Mouse (Mus musculus) heart, embryonic 11.5 days (tissue): ENCODE measurements around the gene Ifngr1. TPM values are rescaled to one million over a fixed set of nuclear protein-coding genes. Genes with fewer than 3 reads are reported as not detected.
"Not testable (repeated sequence)": the region's sequence is repeated elsewhere in the genome, so short reads cannot be mapped to it uniquely, and the experiment has no call there.

Source experiments
- ATAC-seq: fragments of 200-750 bp; cut with Nextera tagmentation; replicated peaks from 2 replicates; pipeline ENCODE4 v1.8.0; 2017; ENCODE audit warnings: moderate library complexity; ENCODE audit not compliant: insufficient number of reproducible peaks, low FRiP score, low TSS enrichment
- H3K27ac ChIP-seq: fragments of 300-500 bp; sonication (generic); 2 replicates; pipeline ENCODE4 v1.5.1; 2014; ENCODE audit warnings: mild to moderate bottlenecking, low read depth, low read length
- H3K27me3 ChIP-seq: fragments of 300-500 bp; sonication (generic); 2 replicates; pipeline ENCODE4 v1.6.1; 2014; ENCODE audit warnings: mild to moderate bottlenecking, low read length, mixed read lengths; ENCODE audit not compliant: control insufficient read depth, insufficient read depth
- H3K36me3 ChIP-seq: fragments of 300-500 bp; sonication (generic); 2 replicates; pipeline ENCODE4 v1.6.1; 2014; ENCODE audit warnings: mild to moderate bottlenecking, low read length, moderate library complexity, mixed read lengths; ENCODE audit not compliant: control insufficient read depth, insufficient read depth
- H3K4me1 ChIP-seq: fragments of 300-500 bp; sonication (generic); 2 replicates; pipeline ENCODE4 v1.6.1; 2014; ENCODE audit warnings: low read length; ENCODE audit not compliant: control insufficient read depth, insufficient read depth
- H3K4me2 ChIP-seq: fragments of 300-500 bp; sonication (generic); 2 replicates; pipeline ENCODE4 v1.6.1; 2014; ENCODE audit warnings: mild to moderate bottlenecking, moderate library complexity
- H3K4me3 ChIP-seq: fragments of 300-500 bp; sonication (generic); 2 replicates; pipeline ENCODE4 v1.5.1; 2014; ENCODE audit warnings: low read depth, low read length
- H3K9ac ChIP-seq: fragments of 300-500 bp; sonication (generic); 2 replicates; pipeline ENCODE4 v1.6.1; 2014; ENCODE audit warnings: mild to moderate bottlenecking, low read depth, low read length, moderate library complexity
- H3K9me3 ChIP-seq: fragments of 300-500 bp; sonication (generic); replicated peaks from 2 replicates; pipeline ENCODE4 v1.6.1; 2016; ENCODE audit warnings: low read length; ENCODE audit not compliant: control insufficient read depth
- WGBS: fragments of 180-500 bp; shearing (Covaris S2); extraction: QIAGEN DNeasy Blood & Tissue Kit; methylation state at CpG from one replicate; pipeline ENCODE4 v1.1.7; 2014; ENCODE audit not compliant: insufficient replicate concordance; 5-methylcytosine and 5-hydroxymethylcytosine counted together
- polyA plus RNA-seq: library from polyadenylated mRNA; unstranded; fragments of >200 nt; fragmentation: Nextera tagmentation; extraction: Ambion mirVana; gene quantifications from 2 replicates; pipeline ENCODE4 v1.2.1, GENCODE M21; 2014

Ifngr1 gene
- polyA plus RNA-seq, 1 experiment from 2014 or later = 35.0 TPM

DNA sequence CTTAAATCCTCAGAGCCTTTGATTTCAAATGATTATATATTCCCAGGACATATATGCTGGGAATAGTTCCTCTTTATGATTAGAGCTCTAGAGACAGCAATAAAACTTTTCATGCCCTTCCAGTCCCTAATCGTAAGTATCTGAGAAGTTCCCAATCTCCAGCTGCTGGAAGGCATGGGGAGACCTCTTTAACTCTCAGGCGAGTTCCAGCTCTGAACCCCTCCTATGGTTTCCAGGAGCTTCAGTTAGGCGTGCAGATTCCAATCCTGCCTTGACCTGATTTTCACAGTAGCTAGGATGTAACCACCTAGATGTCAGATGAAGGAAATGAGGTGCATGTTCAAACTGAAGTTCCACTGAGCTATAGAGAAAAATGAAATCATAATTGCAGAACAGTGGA is 807 bp downstream of the Ifngr1 start:
- no peak for ATAC-seq
- no peaks in the 10 kb centered on the region for H3K36me3 ChIP-seq
- H3K9ac ChIP-seq = peak overlapping the region; percentile 92
- H3K4me2 ChIP-seq = peak overlapping the region; percentile 76
- peaks cover 12% of the 10 kb centered on the region for H3K4me1 ChIP-seq
- peak overlapping the region; percentile 76 for H3K4me3 ChIP-seq
- H3K27ac ChIP-seq = peak overlapping the region; percentile 84
- WGBS = 5% methylated on average over 3 of the region's 3 CpGs
- no peaks in the 10 kb centered on the region for H3K9me3 ChIP-seq
- no peaks in the 10 kb centered on the region for H3K27me3 ChIP-seq

GRCm38 (mm10) chr10:19593296-19593695 is 1.5 kb downstream of the Ifngr1 start:
- ATAC-seq = no peak
- H3K9me3 ChIP-seq = no peaks in the 10 kb centered on the region
- H3K9ac ChIP-seq = no peak overlapping the region
- H3K27me3 ChIP-seq = no peaks in the 10 kb centered on the region
- 78% methylated on average over 3 of the region's 3 CpGs for WGBS
- H3K27ac ChIP-seq = no peak overlapping the region
- H3K4me3 ChIP-seq = no peak overlapping the region
- no peaks in the 10 kb centered on the region for H3K36me3 ChIP-seq
- H3K4me1 ChIP-seq = peaks cover 12% of the 10 kb centered on the region
- no peak overlapping the region for H3K4me2 ChIP-seq

DNA sequence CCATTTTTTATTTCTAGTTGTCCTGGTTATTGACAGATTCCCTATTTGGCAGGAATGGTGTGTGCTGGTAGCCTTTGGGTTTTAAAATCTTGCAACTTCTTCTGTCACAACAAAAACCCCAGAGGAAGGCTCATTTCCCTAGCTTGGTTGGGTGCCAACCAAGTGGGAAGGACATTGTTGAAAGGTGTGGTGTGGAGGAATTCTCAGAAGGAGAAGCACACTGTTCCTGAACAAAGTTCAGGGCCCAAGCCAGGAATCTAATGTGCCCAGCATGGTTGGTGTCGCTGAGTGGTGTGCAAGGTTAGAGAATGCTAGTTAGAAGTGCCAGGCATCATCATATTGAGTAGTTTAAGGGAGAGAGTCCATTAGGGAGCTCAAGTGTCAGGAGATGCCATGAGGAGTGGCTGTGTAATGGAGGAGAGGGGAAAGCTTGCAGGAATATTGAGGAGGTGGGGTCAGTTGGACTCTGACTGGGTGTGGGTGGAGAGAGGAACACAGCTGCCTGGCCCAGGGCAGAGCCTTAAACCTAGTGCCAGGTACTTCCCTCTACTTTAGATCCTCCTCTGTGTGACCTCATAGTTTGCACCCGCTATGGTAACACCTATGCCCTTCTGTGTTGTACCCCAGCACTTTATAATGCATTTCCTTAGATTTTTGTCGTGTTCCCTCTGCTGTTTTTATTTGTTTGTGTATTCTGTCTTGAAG is 2.6 kb downstream of the Ifngr1 start:
- Histone ChIP-seq H3K4me3 (no peak overlapping the region), H3K4me2 (no peak overlapping the region), H3K9ac (no peak overlapping the region), H3K27me3 (no peaks in the 10 kb centered on the region), H3K36me3 (peaks cover 6% of the 10 kb centered on the region; the same call in 1 of the 2 replicates), H3K9me3 (no peaks in the 10 kb centered on the region), H3K4me1 (peaks cover 12% of the 10 kb centered on the region), H3K27ac (no peak overlapping the region)
- ATAC-seq = no peak
- 83% methylated on average over 3 of the region's 3 CpGs for WGBS

DNA sequence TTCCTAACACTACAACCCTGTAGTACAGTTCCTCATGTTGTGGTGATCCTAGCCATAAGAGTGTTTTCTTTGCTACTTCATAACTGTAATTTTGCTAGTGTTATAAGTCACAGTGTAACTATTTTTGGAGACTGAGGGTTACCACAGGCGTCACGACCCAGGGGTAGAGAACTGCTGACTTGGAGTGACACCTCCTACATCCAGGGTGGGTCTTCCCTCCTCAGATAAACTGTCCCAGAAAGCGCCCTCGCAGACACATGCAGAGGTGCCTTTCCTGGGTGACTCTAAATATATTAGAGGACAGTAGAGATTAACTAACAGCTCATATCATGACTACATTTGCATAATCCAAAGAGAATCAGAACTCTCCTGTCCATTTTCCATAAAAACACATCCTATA is 5.1 kb downstream of the Ifngr1 start:
- Histone ChIP-seq H3K4me3 (no peak overlapping the region), H3K36me3 (peaks cover 16% of the 10 kb centered on the region), H3K4me2 (no peak overlapping the region), H3K27me3 (no peaks in the 10 kb centered on the region), H3K9me3 (no peaks in the 10 kb centered on the region), H3K4me1 (peaks cover 12% of the 10 kb centered on the region), H3K27ac (no peak overlapping the region), H3K9ac (no peak overlapping the region)
- WGBS = 68% methylated on average over 4 of the region's 4 CpGs
- ATAC-seq = no peak

DNA sequence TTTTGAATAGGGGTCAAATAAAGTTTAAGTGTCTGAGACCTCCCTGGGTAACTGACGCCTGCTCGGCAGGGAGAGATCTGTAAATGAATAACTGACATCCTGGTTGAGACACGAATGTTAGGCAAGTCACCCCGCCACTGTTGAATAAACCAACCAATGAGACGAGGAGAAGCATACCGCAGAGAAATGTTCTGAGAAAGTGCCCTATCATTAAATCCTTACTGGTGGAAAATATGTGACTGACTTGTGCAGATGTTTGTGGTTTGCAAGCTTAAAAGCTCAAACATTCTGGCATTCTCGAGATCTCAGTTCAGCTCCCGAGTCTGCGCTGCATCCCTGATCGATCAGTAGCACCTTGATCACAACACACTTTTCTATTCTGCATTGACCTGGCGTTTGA is 6.3 kb downstream of the Ifngr1 start:
- Histone ChIP-seq H3K9ac (no peak overlapping the region), H3K4me3 (no peak overlapping the region), H3K27me3 (no peaks in the 10 kb centered on the region), H3K36me3 (peaks cover 24% of the 10 kb centered on the region), H3K9me3 (no peaks in the 10 kb centered on the region), H3K4me1 (peaks cover 7% of the 10 kb centered on the region), H3K4me2 (no peak overlapping the region), H3K27ac (no peak overlapping the region)
- no peak for ATAC-seq
- 86% methylated on average over 11 of the region's 11 CpGs for WGBS

DNA sequence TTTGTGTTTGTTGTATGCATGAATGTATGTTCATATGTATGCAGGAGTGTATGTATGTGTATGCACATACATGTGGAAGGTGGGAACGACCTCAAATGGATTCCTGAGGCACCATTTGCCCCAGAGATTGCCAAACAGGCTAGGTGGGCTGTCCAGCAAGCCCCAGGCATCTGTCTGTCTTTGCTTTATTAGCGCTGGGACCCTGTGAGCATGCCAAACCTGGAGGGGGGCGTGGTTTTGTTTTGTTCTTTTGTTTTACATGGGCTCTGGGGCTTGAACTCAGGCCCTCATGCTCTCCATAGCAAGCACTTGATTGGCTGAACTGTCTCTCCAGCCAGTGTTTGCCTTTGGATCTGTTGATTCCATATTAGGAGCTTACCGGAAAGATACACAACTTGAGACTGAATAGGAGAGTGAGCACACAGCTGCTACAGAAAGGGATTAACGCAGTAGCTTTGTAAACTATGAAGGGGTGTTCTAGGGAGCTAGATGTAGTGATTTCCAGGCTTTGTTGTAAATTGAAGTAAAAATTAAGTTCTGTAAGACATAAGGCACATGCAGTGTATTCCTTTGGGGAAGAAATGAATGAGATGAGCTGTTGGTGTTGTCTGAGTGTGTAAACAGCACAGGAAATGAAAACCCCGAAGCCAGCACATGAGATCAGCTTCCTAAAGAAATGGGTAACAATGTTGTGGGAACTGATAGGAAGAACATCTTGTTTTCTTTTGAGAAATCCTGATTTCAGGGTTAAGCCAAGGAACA is 7.8 kb downstream of the Ifngr1 start:
- Histone ChIP-seq H3K36me3 (peaks cover 31% of the 10 kb centered on the region), H3K9ac (no peak overlapping the region), H3K27me3 (no peaks in the 10 kb centered on the region), H3K27ac (no peak overlapping the region), H3K9me3 (no peaks in the 10 kb centered on the region), H3K4me2 (no peak overlapping the region), H3K4me1 (peaks cover 7% of the 10 kb centered on the region), H3K4me3 (no peak overlapping the region)
- 74% methylated on average over 6 of the region's 6 CpGs for WGBS
- ATAC-seq = no peak

- peaks cover 31% of the 10 kb centered on the region for H3K36me3 ChIP-seq
These were observed 8.3 kb downstream of the Ifngr1 start for GRCm38 (mm10) chr10:19600093-19600420.

GRCm38 (mm10) chr10:19601502-19601901 is 9.8 kb downstream of the Ifngr1 start:
- peaks cover 33% of the 10 kb centered on the region for H3K36me3 ChIP-seq
- not testable (repeated sequence) for H3K4me3 ChIP-seq, H3K27me3 ChIP-seq, ATAC-seq, H3K27ac ChIP-seq, H3K9ac ChIP-seq, H3K9me3 ChIP-seq, H3K4me1 ChIP-seq, H3K4me2 ChIP-seq
- 7% methylated on average over 1 of the region's 1 CpGs for WGBS

More at GRCm38 (mm10) chr10:19600093-19600420, 8.3 kb downstream of the Ifngr1 start:
- Histone ChIP-seq H3K4me3 (no peak overlapping the region), H3K9me3 (no peaks in the 10 kb centered on the region), H3K9ac (no peak overlapping the region), H3K4me1 (peaks cover 7% of the 10 kb centered on the region), H3K4me2 (no peak overlapping the region), H3K27me3 (no peaks in the 10 kb centered on the region), H3K27ac (no peak overlapping the region)
- WGBS = 88% methylated on average over 3 of the region's 3 CpGs
- no peak for ATAC-seq

GRCm38 (mm10) chr10:19603231-19603630 is 11.5 kb downstream of the Ifngr1 start:
- H3K9ac ChIP-seq = no peak overlapping the region
- ATAC-seq = no peak
- H3K36me3 ChIP-seq = peaks cover 39% of the 10 kb centered on the region
- H3K9me3 ChIP-seq = no peaks in the 10 kb centered on the region
- no peak overlapping the region for H3K4me3 ChIP-seq
- no peaks in the 10 kb centered on the region for H3K4me1 ChIP-seq
- H3K27ac ChIP-seq = no peak overlapping the region
- WGBS = 84% methylated on average over 6 of the region's 6 CpGs
- H3K4me2 ChIP-seq = no peak overlapping the region
- no peaks in the 10 kb centered on the region for H3K27me3 ChIP-seq
